Mouse (Mus musculus): ENCODE measurements around the gene Tnni2.

GRCm38 (mm10) chr7:142478001-142478400 lies 36.4 kb downstream of the Tnni2 start:
- TF ChIP-seq CTCF (IDR thresholded peaks at IDR 0.05; ENCODE audit: borderline replicate concordance, extremely low read depth, insufficient read depth, insufficient read length) (no peak), POLR2A (IDR thresholded peaks at IDR 0.05; ENCODE audit: borderline replicate concordance, extremely low read depth, insufficient read depth, insufficient read length, poor library complexity, severe bottlenecking) (no peak)

Measured in brain, embryonic 14.5 days (tissue).